Mouse (Mus musculus): Measurements from ENCODE around the gene Scaf11.
"Not testable (repeated sequence)": the region's sequence is repeated elsewhere in the genome, so short reads cannot be mapped to it uniquely, and the experiment has no call there.

Scaf11 gene

DNA sequence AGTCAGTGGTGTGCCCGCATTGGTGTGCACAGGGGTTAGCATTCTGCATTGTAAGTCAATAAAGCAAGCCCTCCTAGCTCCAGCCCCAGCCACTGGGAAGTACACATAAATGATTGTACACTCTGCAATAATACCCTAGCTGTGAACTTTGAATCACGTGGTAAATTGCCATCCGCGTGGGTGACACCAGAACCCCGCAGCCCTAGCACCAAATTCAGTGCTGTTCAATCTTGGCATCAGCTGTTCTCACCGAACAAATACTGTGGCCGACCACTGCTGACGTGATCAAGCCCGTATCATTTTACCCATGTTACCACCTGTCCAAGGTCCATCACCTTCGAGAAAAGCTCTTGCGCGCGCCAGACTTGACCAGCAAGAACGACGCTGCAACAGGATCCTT lies 3.2 kb upstream of the Scaf11 start:
- no peak for DNase-seq

DNA sequence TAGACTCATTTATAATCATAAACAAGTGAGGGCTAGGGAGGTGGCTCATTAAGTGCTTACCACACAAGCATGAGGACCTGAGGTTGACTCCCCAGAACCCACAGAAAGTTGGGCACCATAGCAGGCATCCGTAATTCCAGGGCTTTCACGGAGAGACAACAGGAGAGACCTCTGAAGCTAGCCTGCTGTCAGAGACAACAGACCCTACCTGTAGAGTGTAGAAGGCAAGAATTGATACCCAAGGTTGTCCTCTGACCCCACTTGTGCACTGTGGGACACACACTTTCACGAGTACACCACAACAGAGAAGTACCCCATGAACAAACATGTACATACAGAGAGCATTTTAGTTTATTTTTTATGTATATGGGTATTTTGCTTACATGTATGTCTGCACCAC lies 2.0 kb upstream of the Scaf11 start:
- DNase-seq = no peak

DNA sequence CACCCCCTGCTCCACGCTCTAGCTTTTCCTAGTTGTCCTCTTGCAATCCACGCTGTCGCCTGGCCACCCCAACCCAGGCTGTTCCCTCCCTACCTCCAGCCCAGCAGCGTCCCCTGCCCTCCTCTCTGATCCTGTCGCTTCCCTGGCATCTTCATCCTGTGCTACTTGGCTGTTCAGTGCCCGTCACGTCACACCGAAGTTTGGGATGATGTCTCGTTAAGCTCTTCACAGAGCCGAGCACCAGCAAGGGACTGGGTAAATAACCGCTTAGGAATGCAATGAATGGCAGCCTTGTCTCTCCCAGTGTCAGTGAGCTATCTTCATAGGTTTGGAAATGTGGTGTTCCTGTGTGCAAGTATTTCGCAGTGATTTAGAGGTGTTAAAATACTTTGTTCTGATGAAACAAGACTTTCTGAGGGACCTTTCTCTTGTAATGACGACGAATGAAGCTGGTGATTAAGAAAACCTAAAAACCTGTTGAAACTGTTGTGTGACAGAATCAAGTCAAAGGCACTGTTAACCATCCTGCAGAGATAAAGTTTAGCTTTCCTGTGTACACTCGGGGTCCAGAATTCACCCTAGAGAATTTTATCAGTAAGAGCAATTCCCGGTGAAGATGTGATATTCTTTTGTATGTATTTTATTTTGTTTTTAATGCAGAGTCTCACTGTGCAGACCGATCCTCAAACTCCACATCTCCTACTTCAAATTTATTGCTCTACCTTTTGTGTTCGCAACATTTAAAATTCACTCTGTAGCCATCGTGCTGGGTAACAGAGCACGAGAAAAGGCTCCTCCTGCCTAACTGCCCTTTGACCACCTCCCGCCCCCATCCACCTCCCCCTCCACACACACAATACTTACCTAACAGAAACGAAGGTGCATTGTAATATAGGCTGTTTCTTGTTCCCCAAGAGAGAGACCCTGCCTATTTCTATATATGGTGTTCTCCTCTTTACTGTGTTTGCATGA lies 1.2 kb upstream of the Scaf11 start:
- no peak for DNase-seq

DNA sequence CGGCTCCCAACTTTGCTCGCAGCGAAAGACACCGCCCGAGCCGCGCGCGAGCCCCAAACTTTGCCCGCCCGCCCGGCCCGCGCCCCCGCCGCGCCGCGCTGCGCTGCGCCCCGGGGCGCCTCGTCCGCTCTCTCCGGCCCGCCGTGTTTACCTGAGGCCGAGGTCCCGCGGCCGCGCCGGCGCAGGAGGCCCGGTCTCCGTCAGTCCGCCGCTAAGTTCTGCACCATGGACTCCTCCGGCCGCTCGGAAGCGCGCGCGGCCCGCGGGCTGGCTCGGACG lies 253 bp downstream of the Scaf11 start:
- no peak for DNase-seq

DNA sequence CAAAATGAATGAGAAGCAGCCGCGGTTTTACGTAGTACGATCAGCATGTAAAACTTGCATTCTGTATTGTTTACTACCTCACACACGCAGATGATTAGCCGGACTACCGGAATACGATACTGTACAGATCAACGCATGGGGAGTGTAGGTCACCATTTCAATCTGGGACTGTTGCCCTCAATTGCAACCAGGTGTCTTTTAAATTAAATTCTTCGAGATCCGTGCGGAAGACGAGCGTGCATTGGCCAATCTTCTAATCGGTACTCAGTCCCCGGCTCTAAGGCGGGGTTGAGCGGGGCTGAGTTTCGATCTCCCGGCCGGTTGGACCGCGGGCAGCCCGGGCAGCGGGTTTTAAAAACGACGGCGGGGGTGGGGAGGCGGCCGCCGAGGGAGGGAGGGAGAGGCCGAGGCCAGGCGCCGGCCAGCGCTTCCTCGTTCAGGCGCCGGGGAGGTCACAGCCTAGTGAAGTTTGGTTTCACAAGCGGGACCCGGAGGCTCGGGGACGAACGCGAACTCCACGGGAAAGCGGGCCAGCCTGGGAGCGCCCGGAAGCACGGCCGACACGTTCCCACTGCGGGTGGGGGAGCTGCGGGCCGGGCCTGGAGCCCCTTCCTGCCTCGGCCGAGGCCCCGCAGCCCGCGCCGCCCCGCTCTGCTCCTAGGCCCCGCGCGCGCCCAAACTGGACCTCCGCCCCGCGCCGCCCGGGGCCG lies 747 bp downstream of the Scaf11 start:
- peak; percentile 69 for DNase-seq

DNA sequence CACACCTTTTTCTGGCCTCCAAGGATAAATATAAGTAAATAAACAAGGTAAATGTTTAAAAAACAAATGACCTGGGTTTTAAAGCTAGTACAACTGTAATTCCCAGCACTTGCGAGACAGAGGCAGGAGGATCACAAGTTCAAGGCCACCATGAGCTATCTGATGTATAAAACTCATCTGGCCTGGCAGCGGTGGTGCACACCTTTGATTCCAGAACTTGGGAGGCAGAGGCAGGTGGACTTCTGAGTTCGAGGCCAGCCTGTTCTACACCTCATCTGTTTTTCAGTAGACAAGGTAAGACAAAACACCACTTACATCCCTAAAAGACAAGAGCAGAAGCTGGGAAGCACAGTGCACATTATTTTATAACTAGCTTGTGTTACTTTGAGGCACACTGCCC lies 2.4 kb downstream of the Scaf11 start:
- DNase-seq = no peak

DNA sequence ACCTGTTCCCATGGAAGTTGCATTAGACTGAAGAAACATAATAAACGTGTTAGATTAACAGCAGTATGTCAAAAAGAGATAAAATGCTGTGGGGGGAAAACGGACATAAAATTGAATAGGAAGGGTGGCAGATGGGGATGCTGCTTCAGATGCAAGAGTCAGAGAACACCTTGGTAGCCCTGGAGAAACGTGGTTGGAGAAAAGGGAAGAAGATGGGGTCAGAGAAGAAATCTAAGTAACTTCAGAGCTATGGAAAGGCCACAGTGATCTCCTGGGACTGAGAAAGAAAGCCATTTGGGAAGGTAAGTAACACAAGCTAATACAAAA lies 3.3 kb downstream of the Scaf11 start:
- no peak for DNase-seq

DNA sequence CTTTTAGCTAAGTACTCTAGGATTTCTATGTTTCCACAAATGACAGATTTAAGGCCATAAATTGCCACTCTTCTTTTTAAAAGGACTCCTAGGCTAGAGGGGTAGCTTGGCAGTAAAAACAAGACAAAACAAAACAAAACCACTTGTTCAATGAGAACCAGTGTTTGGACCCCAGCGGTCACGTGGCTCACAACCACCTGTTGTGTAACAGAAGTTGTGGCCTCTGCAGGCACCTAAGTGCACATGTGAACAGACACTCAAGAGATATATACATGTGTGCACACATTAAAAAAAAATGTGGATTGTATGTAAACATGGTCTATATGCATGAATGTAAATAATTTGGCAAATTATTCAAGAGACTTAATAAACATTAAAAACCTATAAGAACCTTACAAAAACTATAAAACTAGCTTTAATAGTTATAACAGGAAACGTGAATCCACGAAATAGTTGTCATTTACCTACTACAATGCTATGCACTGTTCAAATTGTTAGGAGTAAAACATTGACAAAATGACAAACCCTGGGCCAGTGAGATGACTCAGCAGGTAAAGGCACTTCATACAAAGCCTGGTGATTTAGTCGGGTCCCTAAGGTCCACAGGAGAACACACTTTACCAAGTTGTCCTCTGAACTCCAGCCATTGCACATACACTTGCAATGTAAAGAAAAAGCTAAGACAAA lies 3.8 kb downstream of the Scaf11 start:
- no peak for DNase-seq

DNA sequence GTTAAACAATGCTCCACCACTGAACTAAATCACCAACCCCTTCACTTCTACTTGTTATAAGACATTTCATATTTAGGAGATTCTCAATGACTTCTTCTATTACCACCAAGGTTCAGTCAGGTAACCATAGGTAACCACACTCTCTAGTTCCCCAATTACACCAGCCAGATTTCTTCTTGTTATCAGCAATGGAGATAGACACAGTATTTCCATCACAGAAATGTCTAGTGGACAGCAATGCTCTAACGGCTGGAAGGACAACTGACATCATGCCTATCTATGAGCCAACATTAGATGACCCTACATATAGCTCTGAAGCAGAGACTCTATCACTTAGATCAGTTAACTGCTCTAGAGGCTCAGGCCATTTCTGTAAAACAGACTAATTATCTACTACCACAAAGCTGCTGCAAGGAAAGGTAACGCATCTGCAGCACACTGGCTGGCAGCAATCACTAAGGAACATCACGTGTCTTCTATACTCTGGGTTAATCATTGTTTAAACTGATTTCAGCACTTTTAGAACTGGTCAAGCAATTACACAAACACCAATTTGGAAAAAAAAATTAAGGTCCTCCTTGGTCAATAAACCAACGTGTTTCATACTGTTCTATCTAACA lies 4.9 kb downstream of the Scaf11 start:
- DNase-seq = no peak

DNA sequence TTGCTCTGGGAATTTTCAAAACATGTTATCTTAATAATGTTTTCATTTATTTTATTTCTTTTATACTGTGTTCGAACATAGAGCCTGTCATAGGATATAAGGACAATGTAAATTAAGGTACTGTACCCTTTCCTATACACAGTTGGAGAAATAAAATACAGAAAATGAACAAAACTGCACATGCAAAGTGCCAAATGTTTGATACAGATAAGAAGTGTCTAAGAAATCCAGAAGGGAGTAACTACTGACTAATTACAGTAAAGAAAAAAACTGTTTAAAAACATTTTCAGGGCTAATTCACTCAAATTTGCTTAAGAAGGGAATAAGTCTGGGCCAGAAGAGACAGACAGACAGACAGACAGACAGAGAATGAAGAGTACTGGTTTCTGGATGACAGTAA lies 7.3 kb downstream of the Scaf11 start:
- DNase-seq = no peak

DNA sequence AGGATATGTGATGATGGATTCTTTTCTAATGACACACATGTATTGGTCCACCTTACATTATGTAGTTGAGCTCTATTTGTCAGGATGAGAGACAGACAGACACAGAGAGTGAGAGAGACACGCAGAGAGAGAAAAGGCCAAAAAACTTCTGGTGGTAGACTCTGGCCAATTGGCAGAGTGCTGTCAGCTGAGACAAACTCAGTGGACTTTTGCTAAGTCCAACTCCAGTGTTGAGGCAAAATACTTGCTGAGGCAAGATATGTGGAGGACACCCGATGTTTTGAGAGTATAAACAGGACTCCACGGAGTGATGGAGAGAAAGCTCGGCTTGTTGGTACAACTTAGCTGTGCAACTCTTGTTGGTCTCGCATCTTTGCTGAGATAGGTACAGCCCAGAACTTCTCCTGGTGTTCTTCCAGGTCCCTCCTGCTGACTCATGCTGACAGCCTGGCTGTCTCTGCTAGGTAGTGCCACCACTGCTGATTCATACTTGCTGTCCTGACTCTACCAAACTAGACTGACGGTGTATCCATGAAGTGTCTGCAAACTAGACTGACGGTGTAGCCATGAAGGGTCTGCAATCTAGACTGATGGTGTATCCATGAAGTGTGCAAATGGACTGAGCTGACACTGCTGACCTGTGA lies 11.9 kb downstream of the Scaf11 start:
- DNase-seq = no peak

DNA sequence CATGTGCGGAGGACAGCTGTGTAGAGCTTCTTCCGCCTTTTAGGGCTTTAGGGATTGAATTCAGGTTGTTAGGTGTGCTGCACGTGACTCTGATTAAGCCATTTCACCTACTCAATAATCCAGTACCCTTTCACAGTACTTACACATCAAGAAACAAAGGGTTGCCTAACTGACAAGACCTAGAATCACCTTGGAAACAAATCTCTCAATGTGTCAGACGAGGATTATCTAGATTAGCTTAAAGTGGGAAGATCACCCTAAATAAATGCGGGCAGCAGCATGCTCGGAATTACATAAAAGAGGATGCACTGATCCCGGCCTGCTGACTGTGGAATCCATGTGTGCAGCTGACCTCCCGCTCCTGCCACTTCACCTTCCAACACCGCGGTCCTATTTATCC lies 13.9 kb downstream of the Scaf11 start:
- DNase-seq = no peak

DNA sequence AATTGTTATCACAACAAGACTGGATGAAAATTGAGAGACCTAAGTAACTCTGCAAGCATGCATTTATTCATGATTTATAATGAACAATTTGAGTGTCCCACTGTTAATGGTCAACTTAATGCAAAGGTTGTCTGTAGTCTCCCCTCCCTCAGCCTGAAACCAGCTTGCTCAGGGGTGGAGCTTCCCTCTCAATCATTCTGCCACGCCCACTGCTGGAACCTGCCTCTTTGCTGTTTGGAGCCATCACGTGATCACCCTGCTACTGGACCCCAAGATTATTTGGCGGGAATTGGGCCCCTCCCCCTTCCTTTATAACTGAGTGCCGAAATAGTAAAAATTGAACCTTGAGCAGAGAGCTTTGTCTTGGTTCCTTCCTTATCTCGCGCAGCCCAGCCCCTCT lies 19.2 kb downstream of the Scaf11 start:
- DNase-seq = not testable (repeated sequence)

DNA sequence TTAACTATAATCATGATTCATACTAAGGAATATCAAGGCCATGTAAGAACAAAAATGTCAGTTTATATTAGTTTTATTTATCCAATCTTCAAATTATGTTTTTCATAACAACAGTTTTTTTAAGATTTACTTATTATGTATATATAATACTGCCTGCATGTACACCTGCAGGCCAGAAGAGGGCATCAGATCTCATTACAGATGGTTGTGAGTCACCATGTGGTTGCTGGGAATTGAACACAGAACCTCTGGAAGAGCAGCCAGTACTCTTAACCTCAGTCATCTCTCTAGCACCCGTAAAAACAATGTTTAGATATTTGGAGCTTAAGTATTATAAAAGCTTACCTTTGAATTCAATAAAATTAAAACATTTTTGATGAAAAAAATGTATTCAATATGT lies 26.4 kb downstream of the Scaf11 start:
- DNase-seq = no peak

DNA sequence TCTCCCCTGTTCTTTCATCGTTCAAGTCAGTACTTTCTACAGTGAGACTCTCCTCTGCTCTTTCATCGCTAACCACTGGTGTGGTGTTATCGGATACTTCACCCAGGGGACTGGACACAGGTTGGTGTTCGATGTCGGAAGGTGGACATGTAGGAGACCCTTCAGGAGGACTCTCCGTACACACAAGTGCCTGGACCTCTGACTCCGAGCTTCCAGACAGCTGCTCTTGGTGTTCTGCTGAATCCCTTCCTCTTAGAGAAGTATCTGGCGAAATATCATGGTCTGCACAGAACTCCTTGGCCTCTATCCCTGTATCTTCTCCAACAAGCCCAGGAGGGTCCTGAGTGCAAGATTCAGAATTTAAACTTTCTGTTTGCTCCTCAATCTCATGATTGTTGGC lies 40.7 kb downstream of the Scaf11 start:
- no peak for DNase-seq

DNA sequence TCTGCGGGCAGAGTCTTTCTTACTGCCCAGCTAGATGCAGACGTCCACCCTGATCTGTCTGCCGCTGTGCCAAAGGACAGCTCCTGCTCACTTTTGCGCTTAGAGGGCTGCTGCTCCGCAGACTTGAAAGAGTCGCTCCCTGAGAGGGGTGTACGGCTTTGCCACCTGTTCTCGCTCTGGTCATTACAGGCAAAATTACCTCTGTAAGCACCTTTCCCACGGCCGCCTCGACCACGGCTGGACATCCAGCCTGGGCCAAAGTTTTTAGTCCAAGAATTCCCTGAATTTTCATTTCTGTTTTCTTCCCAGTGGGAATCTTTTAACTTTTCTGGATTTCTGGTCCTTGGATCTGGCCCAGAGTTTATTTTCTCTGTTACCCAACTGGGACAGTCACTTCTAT lies 42.5 kb downstream of the Scaf11 start:
- DNase-seq = no peak

DNA sequence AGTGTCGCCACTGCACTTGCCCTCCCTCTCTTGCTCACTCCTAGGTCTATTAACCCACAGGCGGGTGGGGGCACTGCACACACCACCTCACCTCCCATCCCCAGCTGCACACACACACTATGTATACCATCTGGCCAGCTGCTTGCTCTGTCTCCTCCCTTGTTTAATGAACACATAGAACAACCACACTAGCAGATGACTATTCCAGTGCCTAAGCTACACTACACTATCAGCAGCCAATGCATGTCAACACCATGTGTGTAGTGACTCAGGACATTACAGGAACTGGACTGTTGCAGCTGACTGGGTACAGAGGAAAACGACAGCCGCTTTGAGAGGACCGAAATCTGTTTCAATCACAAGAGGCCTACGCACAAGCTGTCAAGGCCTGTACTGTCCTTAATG lies 51.9 kb downstream of the Scaf11 start:
- DNase-seq = no peak

DNA sequence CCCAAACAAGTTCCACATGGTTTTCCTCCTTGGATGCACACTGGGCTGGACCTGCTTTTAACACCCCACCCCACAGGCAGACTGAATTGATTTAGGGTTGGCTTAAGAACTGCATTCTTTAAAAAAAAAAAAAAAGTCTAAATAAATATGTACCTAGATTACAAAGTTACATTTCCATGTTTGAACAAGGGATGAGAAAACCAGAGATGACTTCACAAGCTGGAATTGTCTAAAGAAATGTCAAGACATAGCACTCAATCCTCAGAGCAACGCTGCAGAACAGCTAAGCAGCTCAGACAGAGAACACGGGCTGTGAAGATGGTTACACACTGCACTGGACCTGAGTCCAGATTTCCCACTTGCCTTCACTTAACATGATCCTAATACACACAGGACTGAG lies 53.5 kb downstream of the Scaf11 start:
- no peak for DNase-seq

DNA sequence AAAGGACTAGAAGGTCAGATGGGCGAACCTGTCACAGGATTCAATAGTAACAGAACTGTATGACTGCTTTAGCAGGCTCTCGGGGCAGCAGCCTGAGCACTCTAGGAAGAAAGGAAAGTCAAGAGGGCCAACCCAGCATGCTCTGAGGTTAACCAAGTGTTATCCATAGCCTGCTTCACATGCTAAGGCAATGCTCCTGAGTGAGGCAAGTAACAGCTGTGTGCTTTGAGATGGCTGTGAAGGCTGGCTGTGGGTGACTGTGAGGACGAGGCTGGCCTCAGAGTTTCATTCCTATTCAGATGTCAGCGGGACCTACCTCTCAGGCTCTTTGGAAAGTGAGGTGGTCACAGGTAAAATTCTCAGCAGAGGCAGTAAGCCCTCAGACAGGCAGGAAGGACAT lies 54.4 kb downstream of the Scaf11 start:
- DNase-seq = no peak

DNA sequence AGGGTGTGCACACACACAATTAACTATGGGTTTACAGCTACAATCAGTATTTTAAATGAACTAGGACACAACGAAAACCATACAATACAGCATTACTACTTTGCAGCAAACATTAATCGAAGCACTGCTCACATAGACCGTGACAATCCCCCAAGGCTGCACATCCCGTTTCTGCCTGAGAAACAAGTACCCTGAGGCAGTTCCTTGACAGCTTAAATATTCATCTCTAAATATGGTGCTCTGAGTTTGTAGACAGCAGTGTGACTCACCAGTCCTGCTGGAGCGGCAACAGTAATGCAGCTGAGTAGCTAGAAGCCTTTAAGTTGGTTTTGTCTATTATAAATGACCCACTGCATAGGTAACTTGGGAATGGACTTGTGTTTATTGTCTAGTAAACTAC lies 55.1 kb downstream of the Scaf11 start:
- no peak for DNase-seq

DNA sequence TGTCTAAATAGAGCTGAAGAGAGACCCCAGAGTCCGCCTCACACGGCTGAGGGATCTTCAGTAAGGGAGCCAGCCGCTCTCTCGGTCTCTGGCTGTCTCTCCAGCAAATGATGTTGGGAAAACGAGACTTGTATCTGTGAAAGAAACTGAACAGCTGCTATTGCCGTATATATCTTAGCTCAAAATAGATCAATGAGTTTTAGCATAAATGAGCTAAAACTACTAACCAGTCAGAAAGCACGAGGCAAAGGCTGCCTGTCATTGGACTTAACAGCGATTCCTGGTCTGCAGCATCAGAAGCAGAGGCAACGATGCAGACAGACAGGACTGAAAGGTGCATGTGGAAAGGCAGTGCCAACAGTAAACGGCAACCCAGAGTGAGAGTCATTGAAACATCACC lies 62.3 kb downstream of the Scaf11 start:
- DNase-seq = no peak

DNA sequence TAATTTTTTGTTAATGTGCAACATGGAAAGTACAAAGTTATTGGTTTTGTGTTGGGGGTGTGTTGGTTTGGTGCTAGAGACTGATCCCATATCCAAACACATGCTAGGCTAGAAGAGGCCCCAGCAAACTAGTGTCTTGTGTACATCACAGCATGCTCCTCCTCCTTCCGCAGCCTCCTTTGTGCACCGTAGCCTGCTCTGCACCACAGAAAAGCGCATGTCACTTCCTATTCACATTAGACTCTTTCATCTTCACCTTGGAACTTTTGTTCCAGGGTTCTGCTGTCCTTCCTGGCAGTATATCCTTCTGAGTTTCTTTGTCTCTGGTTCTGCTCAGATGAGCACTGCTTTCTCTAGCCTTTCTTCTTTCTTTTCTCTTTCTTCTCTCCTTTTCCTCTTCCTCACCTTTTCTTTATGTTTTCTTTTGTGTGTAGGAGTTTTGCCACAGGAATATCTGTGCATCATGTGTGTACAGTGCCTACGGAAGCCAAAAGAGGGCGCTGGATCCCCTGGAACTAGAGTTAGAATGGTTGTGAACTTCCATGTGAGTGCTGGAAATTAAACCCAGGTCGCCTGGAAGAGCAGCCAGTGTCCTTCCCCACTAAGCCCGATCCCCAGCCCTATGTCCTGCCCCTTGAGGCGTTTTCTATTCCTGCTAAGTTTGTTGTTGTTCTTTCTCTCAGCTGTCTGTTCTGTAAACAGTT lies 63.9 kb downstream of the Scaf11 start:
- DNase-seq = no peak

DNA sequence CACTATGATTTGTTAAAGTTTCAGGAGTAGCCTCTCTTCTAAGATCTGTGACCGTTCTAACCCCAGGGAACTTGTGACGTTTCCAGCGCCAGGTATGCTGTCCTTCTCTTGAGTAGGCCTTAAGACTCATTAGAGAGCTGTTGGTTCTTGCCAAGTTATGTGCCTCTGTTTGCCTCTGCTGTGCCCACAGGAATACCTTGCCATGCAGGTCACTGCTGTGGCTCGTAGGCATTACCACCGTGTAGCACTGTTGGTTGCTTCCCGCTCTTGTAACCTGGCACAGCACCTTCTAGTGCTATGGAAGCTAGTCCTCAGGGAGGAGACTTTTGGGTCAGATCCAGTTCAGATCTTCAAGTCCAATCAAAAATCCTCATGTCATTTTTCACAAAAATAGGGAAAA lies 65.6 kb downstream of the Scaf11 start:
- no peak for DNase-seq
